Comparison of ENCODE assay signal across 13 mouse cellular contexts in the genomic region with DNA sequence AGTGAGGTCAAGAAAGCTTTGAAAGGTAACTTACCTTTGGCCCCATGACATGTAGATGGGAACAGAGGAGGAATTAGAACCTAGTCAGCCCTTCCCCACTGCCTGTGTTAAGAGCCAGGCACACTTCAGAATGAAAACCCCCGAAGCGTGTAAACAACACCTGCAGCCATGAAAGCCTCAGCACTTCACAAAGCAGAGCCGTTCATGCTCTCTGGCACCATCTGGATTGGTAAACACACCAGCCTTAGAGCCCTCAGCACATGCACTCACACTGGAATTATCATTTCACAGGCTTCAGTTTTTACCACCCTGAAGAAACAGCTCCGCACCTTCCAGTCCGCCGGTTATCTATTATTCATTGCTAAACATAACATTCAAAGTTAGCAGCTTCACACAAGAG.
A peak's percentile ranks its signal among the peaks of the same experiment; 100 is the strongest.
DNase-seq lines count a peak whose midpoint lies in the region; ATAC-seq and TF ChIP-seq lines count a peak whose summit lies in the region.
"Had no signal": no experiment of that assay in that cellular context is flagged by ENCODE, and none has a peak within 500 bp of the region (broad histone marks: within the 10 kb centered on the region; RNA-seq: fewer than 3 reads in every experiment).

No protein-coding gene starts in this region.

- no peak for TF ChIP-seq CTCF in hindbrain, postnatal 0 days (IDR thresholded peaks at IDR 0.05; ENCODE audit: low read depth)
- TF ChIP-seq CTCF in bone marrow, adult 2 months (IDR thresholded peaks at IDR 0.05; ENCODE audit: control insufficient read depth, insufficient read depth, low read length): no peak
- no peak for TF ChIP-seq CTCF in thymus, adult 2 months (IDR thresholded peaks at IDR 0.05; ENCODE audit: borderline replicate concordance, control insufficient read depth, extremely low read depth, insufficient read depth, low read length, poor library complexity)

- 59% methylated on average over 6 of the region's 6 CpGs for WGBS in hindbrain, postnatal 0 days
- 65% methylated on average over 6 of the region's 6 CpGs for WGBS in hindbrain, embryonic 13.5 days
- WGBS in bone marrow, adult 2 months: 72% methylated on average over 6 of the region's 6 CpGs
- WGBS in midbrain, embryonic 15.5 days: 62% methylated on average over 6 of the region's 6 CpGs
- 74% methylated on average over 6 of the region's 6 CpGs for WGBS in thymus, adult 2 months
- 68% methylated on average over 6 of the region's 6 CpGs for WGBS in kidney, embryonic 16.5 days

- no peaks in the 10 kb centered on the region for H3K36me3 ChIP-seq in hindbrain, postnatal 0 days (ENCODE audit: insufficient read depth, low read length)
- no peaks in the 10 kb centered on the region for H3K36me3 ChIP-seq in hindbrain, embryonic 13.5 days
- no peaks in the 10 kb centered on the region for H3K36me3 ChIP-seq in midbrain, embryonic 15.5 days (replicated peaks)
- H3K36me3 ChIP-seq in thymus, adult 2 months (ENCODE audit: control insufficient read depth, insufficient read depth, low read length): no peaks in the 10 kb centered on the region
- no peaks in the 10 kb centered on the region for H3K36me3 ChIP-seq in kidney, embryonic 16.5 days (ENCODE audit: insufficient read depth, low read length)
- H3K36me3 ChIP-seq: limb, embryonic 12.5 days; lung, embryonic 15.5 days had no signal

- no peak overlapping the region for H3K9ac ChIP-seq in hindbrain, postnatal 0 days (replicated peaks; ENCODE audit: low read length)
- H3K9ac ChIP-seq in hindbrain, embryonic 13.5 days: no peak overlapping the region
- H3K9ac ChIP-seq in midbrain, embryonic 15.5 days: no peak overlapping the region
- no peak overlapping the region for H3K9ac ChIP-seq in kidney, embryonic 16.5 days (replicated peaks; ENCODE audit: low read length)
- H3K9ac ChIP-seq: limb, embryonic 12.5 days; lung, embryonic 15.5 days had no signal

- no peaks in the 10 kb centered on the region for H3K9me3 ChIP-seq in hindbrain, postnatal 0 days (ENCODE audit: low read length)
- H3K9me3 ChIP-seq in hindbrain, embryonic 13.5 days: no peaks in the 10 kb centered on the region
- no peaks in the 10 kb centered on the region for H3K9me3 ChIP-seq in midbrain, embryonic 15.5 days
- no peaks in the 10 kb centered on the region for H3K9me3 ChIP-seq in kidney, embryonic 16.5 days (ENCODE audit: low read length)
- H3K9me3 ChIP-seq: limb, embryonic 12.5 days; lung, embryonic 15.5 days had no signal

- peak; percentile 84 for ATAC-seq in hindbrain, postnatal 0 days
- no peak for ATAC-seq in hindbrain, embryonic 13.5 days (ENCODE audit: low FRiP score)
- peak; percentile 56; the same call in 1 of the 2 replicates for ATAC-seq in midbrain, embryonic 15.5 days (replicated peaks)
- no peak for ATAC-seq in kidney, embryonic 16.5 days (ENCODE audit: low FRiP score, low TSS enrichment)
- ATAC-seq: intestine, embryonic 16.5 days had no signal

- H3K4me2 ChIP-seq in hindbrain, postnatal 0 days (ENCODE audit: low read depth, low read length): no peak overlapping the region
- no peak overlapping the region for H3K4me2 ChIP-seq in hindbrain, embryonic 13.5 days
- H3K4me2 ChIP-seq in midbrain, embryonic 15.5 days: no peak overlapping the region
- H3K4me2 ChIP-seq in kidney, embryonic 16.5 days (replicated peaks; ENCODE audit: low read depth, low read length): no peak overlapping the region
- H3K4me2 ChIP-seq: limb, embryonic 12.5 days; lung, embryonic 15.5 days had no signal

- peak overlapping the region; percentile 51; the same call in 1 of the 2 replicates for H3K27ac ChIP-seq in hindbrain, postnatal 0 days
- no peak overlapping the region for H3K27ac ChIP-seq in hindbrain, embryonic 13.5 days
- peak overlapping the region; percentile 92 for H3K27ac ChIP-seq in bone marrow, adult 2 months (ENCODE audit: control insufficient read depth, insufficient read depth, low read depth, low read length, poor library complexity)
- 0 out of 2 replicates have a peak overlapping the region, but pooled peaks have one; percentile 50 for H3K27ac ChIP-seq in midbrain, embryonic 15.5 days
- peak overlapping the region; percentile 87 for H3K27ac ChIP-seq in thymus, adult 2 months (ENCODE audit: control insufficient read depth, insufficient read depth, low read length)
- H3K27ac ChIP-seq in kidney, embryonic 16.5 days (ENCODE audit: low read length): no peak overlapping the region
- H3K27ac ChIP-seq: limb, embryonic 12.5 days; lung, embryonic 15.5 days had no signal

- H3K27me3 ChIP-seq in hindbrain, postnatal 0 days (ENCODE audit: insufficient read depth, low read length): no peaks in the 10 kb centered on the region
- no peaks in the 10 kb centered on the region for H3K27me3 ChIP-seq in hindbrain, embryonic 13.5 days
- H3K27me3 ChIP-seq in midbrain, embryonic 15.5 days (replicated peaks): no peaks in the 10 kb centered on the region
- no peaks in the 10 kb centered on the region for H3K27me3 ChIP-seq in thymus, adult 2 months (ENCODE audit: control insufficient read depth, insufficient read depth, low read length)
- no peaks in the 10 kb centered on the region for H3K27me3 ChIP-seq in kidney, embryonic 16.5 days (ENCODE audit: insufficient read depth, low read length)
- H3K27me3 ChIP-seq: limb, embryonic 12.5 days; lung, embryonic 15.5 days had no signal

- peak; percentile 65 for DNase-seq in hindbrain, postnatal 0 days (ENCODE audit: low spot score)
- DNase-seq in thymus, adult 2 months: peak; percentile 26
- DNase-seq in lung, postnatal 14 days: no peak
- DNase-seq: adrenal gland, postnatal 25 days; cerebellum, postnatal 14 days; gastrocnemius, postnatal 10 days had no signal

- TF ChIP-seq POLR2A in bone marrow, adult 2 months (IDR thresholded peaks at IDR 0.05; ENCODE audit: borderline replicate concordance, control insufficient read depth, low read depth, low read length): no peak
- TF ChIP-seq POLR2A in thymus, adult 2 months (IDR thresholded peaks at IDR 0.05; ENCODE audit: control insufficient read depth, extremely low read depth, insufficient read depth, low read length, poor library complexity): no peak

- H3K4me1 ChIP-seq in hindbrain, postnatal 0 days (ENCODE audit: insufficient read depth, low read length): 0 out of 2 replicates have a peak, but pooled peaks cover 3% of the 10 kb centered on the region
- no peaks in the 10 kb centered on the region for H3K4me1 ChIP-seq in hindbrain, embryonic 13.5 days (replicated peaks)
- peaks cover 2% of the 10 kb centered on the region; the same call in 1 of the 2 replicates for H3K4me1 ChIP-seq in bone marrow, adult 2 months (ENCODE audit: control insufficient read depth, insufficient read depth, low read length)
- peaks cover 6% of the 10 kb centered on the region; the same call in 1 of the 2 replicates for H3K4me1 ChIP-seq in midbrain, embryonic 15.5 days
- H3K4me1 ChIP-seq in thymus, adult 2 months (replicated peaks; ENCODE audit: control insufficient read depth, insufficient read depth, low read length): peaks cover 24% of the 10 kb centered on the region
- H3K4me1 ChIP-seq in kidney, embryonic 16.5 days (ENCODE audit: insufficient read depth, low read length): no peaks in the 10 kb centered on the region
- H3K4me1 ChIP-seq: limb, embryonic 12.5 days; lung, embryonic 15.5 days had no signal

- no peak overlapping the region for H3K4me3 ChIP-seq in hindbrain, postnatal 0 days (ENCODE audit: low read length)
- no peak overlapping the region for H3K4me3 ChIP-seq in hindbrain, embryonic 13.5 days
- H3K4me3 ChIP-seq in bone marrow, adult 2 months (replicated peaks; ENCODE audit: control insufficient read depth, low read depth, low read length): no peak overlapping the region
- no peak overlapping the region for H3K4me3 ChIP-seq in midbrain, embryonic 15.5 days
- H3K4me3 ChIP-seq in thymus, adult 2 months (ENCODE audit: control insufficient read depth, insufficient read depth, low read length): no peak overlapping the region
- H3K4me3 ChIP-seq in kidney, embryonic 16.5 days (ENCODE audit: low read length): no peak overlapping the region
- H3K4me3 ChIP-seq: limb, embryonic 12.5 days; lung, embryonic 15.5 days had no signal

Comparison
In these comparisons a context has a peak if more than half of its experiments do, and no peak if none do; other contexts are left out.
1. ATAC-seq: peak in hindbrain, postnatal 0 days (single experiment) and midbrain, embryonic 15.5 days (single experiment); none in hindbrain, embryonic 13.5 days (single experiment) and kidney, embryonic 16.5 days (single experiment).
2. H3K27ac ChIP-seq: peak in hindbrain, postnatal 0 days (single experiment), bone marrow, adult 2 months (single experiment), midbrain, embryonic 15.5 days (single experiment) and thymus, adult 2 months (single experiment); none in hindbrain, embryonic 13.5 days (single experiment) and kidney, embryonic 16.5 days (single experiment).